Mouse (Mus musculus) kidney, postnatal 0 days (tissue): ENCODE data around the gene Grik4. TPM values are rescaled to one million over a fixed set of nuclear protein-coding genes. Genes with fewer than 3 reads are reported as not detected.

Experiments
- ATAC-seq: fragments of 200-750 bp; cut with Nextera tagmentation; replicated peaks from 2 replicates; pipeline ENCODE4 v1.8.0; 2017; ENCODE audit warnings: low read depth, moderate number of reproducible peaks, moderate TSS enrichment, moderate library complexity; ENCODE audit not compliant: low FRiP score
- DNase-seq: peaks from one replicate; pipeline ENCODE4 v3.0.0-alpha.2; 2016; ENCODE audit warnings: low spot score
- H3K27ac ChIP-seq: fragments of 300-500 bp; sonication (generic); 2 replicates; pipeline ENCODE4 v1.5.1; 2014; ENCODE audit warnings: mild to moderate bottlenecking
- H3K27me3 ChIP-seq: fragments of 300-500 bp; sonication (generic); 2 replicates; pipeline ENCODE4 v1.6.1; 2014; ENCODE audit warnings: low read length, mixed read lengths; ENCODE audit not compliant: insufficient read depth
- H3K36me3 ChIP-seq: fragments of 300-500 bp; sonication (generic); 2 replicates; pipeline ENCODE4 v1.6.1; 2014; ENCODE audit warnings: low read length, mixed read lengths; ENCODE audit not compliant: insufficient read depth
- H3K4me1 ChIP-seq: fragments of 300-500 bp; sonication (generic); replicated peaks from 2 replicates; pipeline ENCODE4 v1.6.1; 2014; ENCODE audit warnings: antibody characterized with exemption, low read length, mixed read lengths; ENCODE audit not compliant: insufficient read depth
- H3K4me2 ChIP-seq: fragments of 300-500 bp; sonication (generic); 2 replicates; pipeline ENCODE4 v1.6.1; 2014; ENCODE audit warnings: mild to moderate bottlenecking, low read length, moderate library complexity, mixed read lengths
- H3K4me3 ChIP-seq: fragments of 300-500 bp; sonication (generic); replicated peaks from 2 replicates; pipeline ENCODE4 v1.5.1; 2014; ENCODE audit warnings: low read depth, low read length
- H3K9ac ChIP-seq: fragments of 300-500 bp; sonication (generic); 2 replicates; pipeline ENCODE4 v1.6.1; 2014; ENCODE audit warnings: low read depth, low read length
- H3K9me3 ChIP-seq: fragments of 300-500 bp; sonication (generic); replicated peaks from 2 replicates; pipeline ENCODE4 v1.6.1; 2016; ENCODE audit warnings: low read length, inconsistent platforms, mixed read lengths
- CTCF ChIP-seq: IDR thresholded peaks from 2 replicates; pipeline ENCODE4 v1.5.1; 2016; ENCODE audit warnings: antibody characterized with exemption, low read depth, mild to moderate bottlenecking, moderate library complexity
- WGBS: fragments of 180-500 bp; shearing (Covaris S2); extraction: QIAGEN DNeasy Blood & Tissue Kit; methylation state at CpG from one replicate; pipeline ENCODE4 v1.1.7; 2014; 5-methylcytosine and 5-hydroxymethylcytosine counted together
- polyA plus RNA-seq: library from polyadenylated mRNA; unstranded; fragments of >200 nt; fragmentation: Nextera tagmentation; extraction: Ambion mirVana; gene quantifications from 2 replicates; pipeline ENCODE4 v1.2.1, GENCODE M21; 2015

Grik4 gene
- polyA plus RNA-seq, 1 experiment from 2014 or later: 2.0 TPM

DNA sequence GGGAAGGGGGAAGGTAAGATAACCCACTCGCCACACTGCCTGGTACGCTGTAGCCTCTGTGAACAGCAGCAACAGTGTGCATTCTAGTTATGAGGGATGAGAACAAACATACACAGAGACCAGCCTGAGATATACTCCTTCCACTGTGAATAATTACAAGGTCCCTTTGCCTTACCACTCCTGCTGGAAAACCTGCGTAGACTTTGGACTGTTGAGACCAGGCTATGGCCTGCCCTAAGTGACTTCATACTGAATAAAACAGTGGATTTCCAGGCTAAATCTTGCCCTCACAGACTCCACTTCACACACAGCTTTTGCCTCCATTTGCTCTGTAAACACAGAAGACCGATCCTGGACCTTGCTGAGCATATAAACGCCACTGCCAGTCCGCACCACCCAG, 94.2 kb downstream of the Grik4 start:
- Histone ChIP-seq H3K4me1 (no peaks in the 10 kb centered on the region), H3K4me2 (no peak overlapping the region), H3K9me3 (no peaks in the 10 kb centered on the region), H3K36me3 (no peaks in the 10 kb centered on the region), H3K27ac (no peak overlapping the region), H3K9ac (no peak overlapping the region), H3K27me3 (no peaks in the 10 kb centered on the region), H3K4me3 (no peak overlapping the region)
- WGBS: 82% methylated on average over 6 of the region's 6 CpGs
- ATAC-seq (no peak), DNase-seq (no peak)
- TF ChIP-seq CTCF: no peak

DNA sequence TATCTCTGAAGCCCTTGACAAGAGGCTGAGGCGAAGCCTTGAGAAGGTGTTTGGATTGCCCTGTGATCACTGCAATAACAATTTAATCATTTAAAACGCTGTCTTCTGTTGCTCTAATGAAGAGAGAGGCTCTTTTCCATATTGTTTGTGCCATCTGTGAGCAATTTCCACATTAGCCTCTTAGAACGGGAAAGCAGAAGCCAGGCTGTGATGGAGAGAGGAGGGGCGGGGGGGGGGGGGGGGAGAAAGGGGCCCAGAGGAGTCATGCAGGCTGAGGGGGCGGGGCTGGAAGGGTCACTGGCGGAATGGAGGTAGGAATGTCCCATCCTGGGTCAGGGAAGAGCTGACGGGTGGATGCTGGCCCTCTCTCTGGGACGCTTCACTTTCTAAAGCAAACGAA, 96.2 kb downstream of the Grik4 start:
- DNase-seq (no peak), ATAC-seq (no peak)
- TF ChIP-seq CTCF: no peak
- H3K4me3 ChIP-seq: no peak overlapping the region
- H3K9me3 ChIP-seq: no peaks in the 10 kb centered on the region
- H3K4me2 ChIP-seq: no peak overlapping the region
- H3K27me3 ChIP-seq: no peaks in the 10 kb centered on the region
- H3K27ac ChIP-seq: no peak overlapping the region
- H3K4me1 ChIP-seq: no peaks in the 10 kb centered on the region
- 43% methylated on average over 8 of the region's 9 CpGs for WGBS
- H3K9ac ChIP-seq: no peak overlapping the region
- no peaks in the 10 kb centered on the region for H3K36me3 ChIP-seq

DNA sequence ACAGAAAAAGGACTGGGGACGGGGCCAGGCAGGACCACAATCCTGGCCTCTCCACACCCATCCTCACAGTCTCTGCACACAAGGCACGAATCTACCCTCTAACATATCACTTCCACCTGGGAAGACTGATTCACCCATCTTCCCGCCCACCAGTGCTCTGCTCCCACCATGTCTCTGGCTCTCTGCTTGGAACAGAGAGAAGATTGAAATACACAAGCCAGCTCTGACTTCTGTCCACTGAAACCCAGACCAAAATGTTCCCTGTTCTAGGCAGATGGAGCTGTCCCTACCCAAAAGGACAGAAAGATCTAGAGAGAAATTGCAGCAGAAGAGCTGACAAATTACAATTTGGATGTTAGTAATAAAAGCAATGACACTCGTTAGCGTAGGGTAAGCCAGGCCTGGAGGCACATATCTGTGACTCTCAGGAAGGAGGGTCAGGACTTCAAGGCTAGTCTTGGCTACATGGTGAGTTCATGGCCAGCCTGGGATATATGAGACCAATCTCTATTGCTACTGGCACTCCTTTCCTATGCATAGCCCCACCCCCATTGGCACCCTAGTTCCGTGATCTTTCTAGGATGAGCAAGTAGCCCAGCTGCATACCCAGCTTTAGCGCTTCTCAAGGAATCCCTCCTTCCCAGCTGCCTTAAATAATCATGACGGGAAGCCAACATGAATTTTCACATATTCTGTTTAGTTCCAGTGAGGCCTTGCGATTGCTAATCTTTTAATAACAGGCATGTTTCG, 97.4 kb downstream of the Grik4 start:
- ATAC-seq (no peak), DNase-seq (no peak)
- no peaks in the 10 kb centered on the region for H3K27me3 ChIP-seq
- H3K4me1 ChIP-seq: no peaks in the 10 kb centered on the region
- no peaks in the 10 kb centered on the region for H3K9me3 ChIP-seq
- H3K9ac ChIP-seq: no peak overlapping the region
- H3K4me3 ChIP-seq: no peak overlapping the region
- no peaks in the 10 kb centered on the region for H3K36me3 ChIP-seq
- no peak overlapping the region for H3K27ac ChIP-seq
- TF ChIP-seq CTCF: no peak
- no peak overlapping the region for H3K4me2 ChIP-seq
- 82% methylated on average over 10 of the region's 10 CpGs for WGBS

DNA sequence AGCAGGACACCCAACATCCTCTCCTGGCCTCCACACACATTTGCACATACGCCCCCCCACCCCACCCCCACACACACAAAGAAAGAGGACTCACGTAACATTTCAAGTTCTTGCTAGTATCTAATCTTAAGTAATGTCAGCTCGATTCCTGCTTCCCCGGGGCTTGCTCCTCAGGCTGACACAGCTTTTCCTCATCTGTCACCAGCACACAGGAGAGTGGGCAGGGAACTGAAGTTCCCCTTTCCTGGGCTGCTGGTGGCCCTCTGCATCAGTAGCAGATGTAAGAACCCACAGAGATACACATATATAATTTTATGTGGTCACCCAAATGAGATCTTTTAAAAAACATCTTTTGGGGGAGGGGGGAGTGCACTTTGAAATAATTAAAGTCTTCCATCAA, 98.2 kb downstream of the Grik4 start:
- no peak for DNase-seq

DNA sequence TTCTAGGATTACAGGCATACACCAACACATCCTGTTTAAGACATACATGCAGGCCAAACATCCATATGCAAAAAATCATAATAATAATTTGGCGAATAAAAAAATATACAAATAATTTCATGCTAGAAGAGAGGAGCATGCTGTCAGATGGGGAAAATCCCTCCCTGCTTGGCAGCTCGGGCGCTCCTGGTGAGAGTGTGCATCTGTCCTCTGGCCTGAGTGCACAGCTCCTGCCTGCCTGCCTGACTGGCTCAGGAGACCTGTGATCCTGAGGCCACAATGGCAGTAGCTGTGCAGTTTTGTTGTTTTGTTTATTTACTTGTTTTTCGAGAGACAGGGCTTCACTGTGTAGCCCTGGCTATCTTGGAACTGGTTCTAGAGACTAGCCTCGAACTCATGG, 100.0 kb downstream of the Grik4 start:
- ATAC-seq: no peak
- no peak overlapping the region for H3K27ac ChIP-seq
- 94% methylated on average over 5 of the region's 5 CpGs for WGBS
- no peak for DNase-seq
- H3K27me3 ChIP-seq: no peaks in the 10 kb centered on the region
- no peak overlapping the region for H3K4me2 ChIP-seq
- H3K9me3 ChIP-seq: no peaks in the 10 kb centered on the region
- TF ChIP-seq CTCF: no peak
- H3K4me1 ChIP-seq: no peaks in the 10 kb centered on the region
- H3K9ac ChIP-seq: no peak overlapping the region
- H3K4me3 ChIP-seq: no peak overlapping the region
- H3K36me3 ChIP-seq: no peaks in the 10 kb centered on the region

More for the DNA sequence above, 98.2 kb downstream of the Grik4 start:
- Histone ChIP-seq H3K36me3 (no peaks in the 10 kb centered on the region), H3K4me2 (no peak overlapping the region), H3K4me3 (no peak overlapping the region), H3K27me3 (no peaks in the 10 kb centered on the region), H3K9me3 (no peaks in the 10 kb centered on the region), H3K9ac (no peak overlapping the region), H3K27ac (no peak overlapping the region), H3K4me1 (no peaks in the 10 kb centered on the region)
- no peak for TF ChIP-seq CTCF
- 79% methylated on average over 4 of the region's 4 CpGs for WGBS
- ATAC-seq: no peak

DNA sequence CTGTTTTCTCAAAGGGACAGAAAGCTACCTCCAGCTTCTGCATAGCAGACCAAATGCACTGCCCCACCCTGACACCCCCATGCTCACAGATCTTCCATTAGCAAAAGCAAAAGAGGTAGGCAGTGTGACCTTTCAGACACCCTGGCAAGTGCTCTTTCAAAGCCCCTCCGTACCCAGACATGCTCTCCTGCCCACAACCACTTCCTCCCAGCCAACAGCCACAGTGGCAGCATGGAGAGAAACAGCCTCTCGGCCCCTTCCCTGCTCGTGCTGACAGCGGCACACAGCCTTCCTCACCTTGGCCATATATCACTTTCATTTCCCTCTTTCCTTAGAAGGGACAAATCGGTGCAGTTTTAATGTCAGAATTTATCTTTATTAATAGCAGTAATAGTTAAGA, 106.0 kb downstream of the Grik4 start:
- Histone ChIP-seq H3K4me1 (no peaks in the 10 kb centered on the region), H3K27me3 (no peaks in the 10 kb centered on the region), H3K36me3 (no peaks in the 10 kb centered on the region), H3K9me3 (no peaks in the 10 kb centered on the region), H3K4me3 (no peak overlapping the region), H3K4me2 (no peak overlapping the region), H3K9ac (no peak overlapping the region), H3K27ac (no peak overlapping the region)
- TF ChIP-seq CTCF: no peak
- WGBS: 27% methylated on average over 5 of the region's 5 CpGs
- no peak for ATAC-seq
- DNase-seq: no peak

DNA sequence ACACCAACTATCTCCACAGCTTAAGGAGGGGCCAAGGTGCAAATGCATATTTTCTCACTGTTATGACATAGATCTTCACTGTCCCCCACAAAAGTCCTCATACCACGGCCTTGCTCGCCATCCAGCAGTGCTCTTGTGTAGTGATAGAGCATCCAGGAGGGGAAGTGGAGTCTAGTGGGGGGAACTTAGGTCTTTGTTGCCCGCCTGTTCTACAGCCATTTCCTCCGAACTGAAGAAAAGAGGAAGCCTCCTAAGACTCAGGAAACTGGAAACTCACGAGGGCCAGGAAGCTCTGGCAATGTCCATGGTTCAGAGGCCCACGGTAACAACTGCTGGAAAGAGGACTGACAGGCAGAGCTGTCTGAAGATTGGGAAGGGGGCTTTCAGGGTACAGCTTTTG, 106.8 kb downstream of the Grik4 start:
- DNase-seq: no peak
- WGBS: 61% methylated on average over 6 of the region's 6 CpGs
- Histone ChIP-seq H3K4me3 (no peak overlapping the region), H3K9me3 (no peaks in the 10 kb centered on the region), H3K9ac (no peak overlapping the region), H3K4me1 (no peaks in the 10 kb centered on the region), H3K4me2 (no peak overlapping the region), H3K27me3 (no peaks in the 10 kb centered on the region), H3K27ac (no peak overlapping the region), H3K36me3 (no peaks in the 10 kb centered on the region)
- no peak for TF ChIP-seq CTCF
- no peak for ATAC-seq
